Mouse (Mus musculus): ENCODE measurements at regions not wholly inside any gene's neighbourhood (a gene's known extent, or its start where the extent isn't known, plus 50 kb on each side); places are given as distances from the start of the nearest gene placed in this dataset.

- intact Hi-C loops (cut with DNase I): no loop called here
- DNase-seq: no peak
These were observed 746.9 kb downstream of the Ppargc1a start for GRCm38 (mm10) chr5:50820674-50821073.

GRCm38 (mm10) chr5:50819959-50820358 lies 747.6 kb downstream of the Ppargc1a start:
- intact Hi-C loops (cut with DNase I): no loop called here
- no peak for DNase-seq

GRCm38 (mm10) chr5:50795310-50795709 lies 736.5 kb upstream of the Adgra3 start:
- DNase-seq: no peak
- intact Hi-C loops (cut with DNase I): no loop called here

GRCm38 (mm10) chr5:50794453-50795169 lies 735.8 kb upstream of the Adgra3 start:
- intact Hi-C loops (cut with DNase I): no loop called here
- DNase-seq: no peak

- intact Hi-C loops (cut with DNase I): no loop called here
- DNase-seq: no peak
These were observed 734.8 kb upstream of the Adgra3 start for GRCm38 (mm10) chr5:50793558-50793957.

GRCm38 (mm10) chr5:50785273-50785672 lies 726.5 kb upstream of the Adgra3 start:
- DNase-seq: no peak
- intact Hi-C loops (cut with DNase I): no loop called here

GRCm38 (mm10) chr5:50779138-50779537 lies 720.3 kb upstream of the Adgra3 start:
- intact Hi-C loops (cut with DNase I): no loop called here
- no peak for DNase-seq

- intact Hi-C loops (cut with DNase I): no loop called here
- DNase-seq: no peak
These were observed 719.4 kb upstream of the Adgra3 start for GRCm38 (mm10) chr5:50778221-50778620.

- intact Hi-C loops (cut with DNase I): no loop called here
- no peak for DNase-seq
These were observed 703.5 kb upstream of the Adgra3 start for GRCm38 (mm10) chr5:50762261-50762660.

- intact Hi-C loops (cut with DNase I): no loop called here
- no peak for DNase-seq
These were observed 701.6 kb upstream of the Adgra3 start for GRCm38 (mm10) chr5:50760386-50760785.

GRCm38 (mm10) chr5:50752766-50753165 lies 694.0 kb upstream of the Adgra3 start:
- intact Hi-C loops (cut with DNase I): loop anchor here (10.0 kb wide), 1 partner anchor 1312 kb away; no protein-coding TSS in a partner anchor
- no peak for DNase-seq

- intact Hi-C loops (cut with DNase I): loop anchor here (10.0 kb wide), 1 partner anchor 1313 kb away; no protein-coding TSS in a partner anchor
- no peak for DNase-seq
These were observed 692.6 kb upstream of the Adgra3 start for GRCm38 (mm10) chr5:50751358-50751757.

- DNase-seq: no peak
- intact Hi-C loops (cut with DNase I): no loop called here
These were observed 684.2 kb upstream of the Adgra3 start for GRCm38 (mm10) chr5:50743030-50743429.

GRCm38 (mm10) chr5:50733711-50734110 lies 674.9 kb upstream of the Adgra3 start:
- no peak for DNase-seq
- intact Hi-C loops (cut with DNase I): no loop called here

- intact Hi-C loops (cut with DNase I): no loop called here
- no peak for DNase-seq
These were observed 669.7 kb upstream of the Adgra3 start for GRCm38 (mm10) chr5:50728337-50729003.

GRCm38 (mm10) chr5:50706945-50707663 lies 648.3 kb upstream of the Adgra3 start:
- no peak for DNase-seq
- intact Hi-C loops (cut with DNase I): no loop called here

- intact Hi-C loops (cut with DNase I): no loop called here
- DNase-seq: no peak
These were observed 639.3 kb upstream of the Adgra3 start for GRCm38 (mm10) chr5:50698084-50698483.

- DNase-seq: no peak
- intact Hi-C loops (cut with DNase I): no loop called here
These were observed 638.8 kb upstream of the Adgra3 start for GRCm38 (mm10) chr5:50697588-50697987.

GRCm38 (mm10) chr5:50688362-50688761 lies 629.6 kb upstream of the Adgra3 start:
- DNase-seq: no peak
- intact Hi-C loops (cut with DNase I): no loop called here

GRCm38 (mm10) chr5:50683966-50684365 lies 625.2 kb upstream of the Adgra3 start:
- no peak for DNase-seq
- intact Hi-C loops (cut with DNase I): no loop called here

- intact Hi-C loops (cut with DNase I): no loop called here
- no peak for DNase-seq
These were observed 577.7 kb upstream of the Adgra3 start for GRCm38 (mm10) chr5:50636539-50636938.
